Mouse (Mus musculus) heart, postnatal 0 days (tissue): ENCODE measurements around the gene Ddx27. TPM values are rescaled to one million over a fixed set of nuclear protein-coding genes. Genes with fewer than 3 reads are reported as not detected.

Experiments used
- ATAC-seq: fragments of 200-750 bp; cut with Nextera tagmentation; 2 replicates; pipeline ENCODE4 v1.8.0; 2017; ENCODE audit warnings: low read depth, moderate number of reproducible peaks, moderate library complexity; ENCODE audit not compliant: insufficient read depth
- DNase-seq: peaks from one replicate; pipeline ENCODE4 v3.0.0-alpha.2; 2016; ENCODE audit warnings: low spot score
- H3K27ac ChIP-seq: fragments of 300-500 bp; sonication (generic); 2 replicates; pipeline ENCODE4 v1.5.1; 2014; ENCODE audit warnings: low read depth, mild to moderate bottlenecking
- H3K27me3 ChIP-seq: fragments of 300-500 bp; sonication (generic); 2 replicates; pipeline ENCODE4 v1.6.1; 2014; ENCODE audit warnings: low read length, mixed read lengths; ENCODE audit not compliant: control insufficient read depth, insufficient read depth
- H3K36me3 ChIP-seq: fragments of 300-500 bp; sonication (generic); replicated peaks from 2 replicates; pipeline ENCODE4 v1.6.1; 2014; ENCODE audit warnings: low read length, mixed read lengths; ENCODE audit not compliant: control insufficient read depth, insufficient read depth
- H3K4me1 ChIP-seq: fragments of 300-500 bp; sonication (generic); 2 replicates; pipeline ENCODE4 v1.6.1; 2014; ENCODE audit warnings: antibody characterized with exemption; ENCODE audit not compliant: control insufficient read depth, insufficient read depth
- H3K4me2 ChIP-seq: fragments of 300-500 bp; sonication (generic); 2 replicates; pipeline ENCODE4 v1.6.1; 2014; ENCODE audit warnings: low read depth, mild to moderate bottlenecking, low read length, moderate library complexity
- H3K4me3 ChIP-seq: fragments of 300-500 bp; sonication (generic); 2 replicates; pipeline ENCODE4 v1.5.1; 2014; ENCODE audit warnings: low read depth, low read length
- H3K9ac ChIP-seq: fragments of 300-500 bp; sonication (generic); replicated peaks from 2 replicates; pipeline ENCODE4 v1.6.1; 2014; ENCODE audit warnings: low read depth, low read length, mixed read lengths
- H3K9me3 ChIP-seq: fragments of 300-500 bp; sonication (generic); replicated peaks from 2 replicates; pipeline ENCODE4 v1.6.1; 2016; ENCODE audit warnings: low read length; ENCODE audit not compliant: control insufficient read depth
- CTCF ChIP-seq: IDR thresholded peaks from 2 replicates; pipeline ENCODE4 v1.5.1; 2016; ENCODE audit warnings: antibody characterized with exemption, control low read depth, low read depth
- EP300 ChIP-seq: IDR thresholded peaks from 2 replicates; pipeline ENCODE4 v1.6.1; 2016; ENCODE audit warnings: antibody characterized with exemption, low read depth
- WGBS: fragments of 180-500 bp; shearing (Covaris S2); extraction: QIAGEN DNeasy Blood & Tissue Kit; methylation state at CpG from one replicate; pipeline ENCODE4 v1.1.7; 2014; 5-methylcytosine and 5-hydroxymethylcytosine counted together
- polyA plus RNA-seq: library from polyadenylated mRNA; unstranded; fragments of >200 nt; fragmentation: Nextera tagmentation; extraction: Ambion mirVana; gene quantifications from 2 replicates; pipeline ENCODE4 v1.2.1, GENCODE M21; 2015
- total RNA-seq: library from RNA; depleted of rRNA; stranded (reverse); fragments of >200 nt; gene quantifications from 2 replicates; pipeline ENCODE4 v1.2.3, GENCODE M21; 2014; ENCODE audit warnings: low replicate concordance

Ddx27 gene
- total and polyA plus RNA-seq, 2 experiments from 2014 or later: 13.9 to 17.3 TPM

DNA sequence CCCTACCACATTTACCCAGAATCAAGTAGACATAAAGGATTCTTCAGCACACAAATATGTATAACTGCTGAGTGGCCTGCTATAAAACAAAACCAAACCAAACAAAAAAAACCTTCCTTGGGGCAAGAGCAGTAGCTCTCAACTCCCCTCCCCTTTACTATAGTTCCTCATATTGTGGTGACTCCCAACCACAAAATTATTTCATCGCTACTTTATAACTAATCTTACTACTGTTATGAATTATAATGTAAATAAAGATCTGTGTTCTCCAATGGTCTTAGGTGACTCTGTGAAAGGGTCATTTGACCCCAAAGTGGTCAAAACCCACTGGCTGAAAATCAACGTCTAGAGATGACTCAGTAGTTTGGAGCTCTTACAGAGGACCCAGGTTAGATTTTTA, 34.8 kb upstream of the Ddx27 start:
- Histone ChIP-seq H3K27me3 (no peaks in the 10 kb centered on the region), H3K9me3 (no peaks in the 10 kb centered on the region), H3K27ac (no peak overlapping the region), H3K4me1 (peaks cover 16% of the 10 kb centered on the region), H3K36me3 (no peaks in the 10 kb centered on the region), H3K4me3 (no peak overlapping the region), H3K4me2 (no peak overlapping the region), H3K9ac (no peak overlapping the region)
- no peak for ATAC-seq
- WGBS: 85% methylated on average over 2 of the region's 2 CpGs
- no peak for TF ChIP-seq CTCF
- TF ChIP-seq EP300: no peak
- DNase-seq: no peak

DNA sequence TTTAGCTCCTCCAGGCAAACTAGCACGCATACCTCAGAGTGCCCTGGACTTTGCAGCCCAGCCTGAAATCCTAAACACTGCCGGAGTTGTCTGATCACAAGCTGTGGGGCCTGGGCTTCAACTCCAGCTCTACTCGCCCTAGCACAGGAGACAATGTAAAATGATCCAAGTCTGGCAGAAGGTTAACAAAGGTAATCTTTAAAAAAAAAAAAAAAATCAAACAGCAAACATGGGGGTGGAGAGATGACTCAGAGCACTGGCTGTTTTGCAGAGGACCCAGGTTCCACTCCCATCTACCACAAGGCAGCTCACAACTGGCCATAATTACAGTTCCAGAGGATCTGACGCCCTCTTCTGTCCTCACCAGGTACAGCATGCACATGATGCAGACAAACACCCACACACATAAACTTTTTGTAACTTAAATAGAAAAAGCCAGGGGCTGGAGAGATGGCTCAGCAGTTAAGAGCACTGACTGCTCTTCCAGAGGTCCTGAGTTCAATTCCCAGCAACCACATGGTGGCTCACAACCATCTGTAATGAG, 31.6 kb upstream of the Ddx27 start:
- Histone ChIP-seq H3K27me3 (no peaks in the 10 kb centered on the region), H3K4me3 (no peak overlapping the region), H3K27ac (no peak overlapping the region), H3K9ac (no peak overlapping the region), H3K9me3 (no peaks in the 10 kb centered on the region), H3K4me1 (0 out of 2 replicates have a peak, but pooled peaks cover 3% of the 10 kb centered on the region), H3K4me2 (no peak overlapping the region), H3K36me3 (no peaks in the 10 kb centered on the region)
- no peak for TF ChIP-seq EP300
- TF ChIP-seq CTCF: no peak
- 72% methylated on average over 4 of the region's 4 CpGs for WGBS
- ATAC-seq (no peak), DNase-seq (no peak)

DNA sequence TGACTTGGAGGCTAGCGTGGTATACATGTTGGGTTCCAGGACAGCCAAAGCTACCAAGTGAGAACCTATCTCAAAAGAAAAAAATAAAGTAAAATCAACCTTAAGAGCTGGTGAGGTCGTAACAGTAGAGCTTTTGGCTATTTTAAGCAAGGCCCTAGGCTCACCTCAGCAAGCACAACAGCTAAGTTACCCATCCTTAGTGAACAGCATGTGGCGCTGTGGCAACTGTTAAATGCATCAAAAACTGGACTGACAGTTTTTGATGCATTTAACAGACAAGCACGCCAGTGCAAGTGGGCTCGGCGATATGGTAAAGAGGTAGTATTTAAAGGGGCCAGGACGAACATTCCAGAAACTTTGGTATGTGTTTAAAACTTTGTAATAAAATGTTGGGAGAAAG, 24.1 kb upstream of the Ddx27 start:
- Histone ChIP-seq H3K36me3 (no peaks in the 10 kb centered on the region), H3K4me2 (no peak overlapping the region), H3K9me3 (no peaks in the 10 kb centered on the region), H3K4me1 (peaks cover 19% of the 10 kb centered on the region), H3K4me3 (no peak overlapping the region), H3K9ac (no peak overlapping the region), H3K27me3 (no peaks in the 10 kb centered on the region), H3K27ac (no peak overlapping the region)
- peak; percentile 19 for DNase-seq
- 45% methylated on average over 7 of the region's 7 CpGs for WGBS
- ATAC-seq: no peak
- TF ChIP-seq EP300 (no peak), CTCF (peak; percentile 31)

DNA sequence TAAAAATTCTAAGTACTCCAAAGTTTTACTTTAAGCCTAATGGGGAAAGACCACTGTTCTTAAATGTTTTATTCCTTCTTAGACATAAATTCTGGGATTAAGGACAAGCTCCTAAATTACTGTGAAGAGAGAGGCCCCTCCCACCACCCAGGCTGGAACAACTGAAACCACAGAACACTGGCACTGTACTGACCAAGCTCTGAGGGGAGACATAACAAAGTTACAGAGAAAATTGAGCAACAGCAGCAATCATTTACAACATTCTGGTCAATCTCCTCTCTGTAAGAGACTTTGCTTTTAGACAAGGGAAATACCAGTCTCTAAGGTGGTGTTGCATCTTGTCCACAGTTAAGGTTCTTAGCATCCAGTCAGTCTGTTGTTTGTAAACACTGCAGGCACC, 23.0 kb upstream of the Ddx27 start:
- H3K4me3 ChIP-seq: no peak overlapping the region
- H3K9me3 ChIP-seq: no peaks in the 10 kb centered on the region
- H3K9ac ChIP-seq: no peak overlapping the region
- no peaks in the 10 kb centered on the region for H3K27me3 ChIP-seq
- no peaks in the 10 kb centered on the region for H3K36me3 ChIP-seq
- DNase-seq (no peak), ATAC-seq (no peak)
- no peak overlapping the region for H3K27ac ChIP-seq
- TF ChIP-seq EP300 (no peak), CTCF (no peak)
- H3K4me1 ChIP-seq: peaks cover 22% of the 10 kb centered on the region
- H3K4me2 ChIP-seq: no peak overlapping the region

DNA sequence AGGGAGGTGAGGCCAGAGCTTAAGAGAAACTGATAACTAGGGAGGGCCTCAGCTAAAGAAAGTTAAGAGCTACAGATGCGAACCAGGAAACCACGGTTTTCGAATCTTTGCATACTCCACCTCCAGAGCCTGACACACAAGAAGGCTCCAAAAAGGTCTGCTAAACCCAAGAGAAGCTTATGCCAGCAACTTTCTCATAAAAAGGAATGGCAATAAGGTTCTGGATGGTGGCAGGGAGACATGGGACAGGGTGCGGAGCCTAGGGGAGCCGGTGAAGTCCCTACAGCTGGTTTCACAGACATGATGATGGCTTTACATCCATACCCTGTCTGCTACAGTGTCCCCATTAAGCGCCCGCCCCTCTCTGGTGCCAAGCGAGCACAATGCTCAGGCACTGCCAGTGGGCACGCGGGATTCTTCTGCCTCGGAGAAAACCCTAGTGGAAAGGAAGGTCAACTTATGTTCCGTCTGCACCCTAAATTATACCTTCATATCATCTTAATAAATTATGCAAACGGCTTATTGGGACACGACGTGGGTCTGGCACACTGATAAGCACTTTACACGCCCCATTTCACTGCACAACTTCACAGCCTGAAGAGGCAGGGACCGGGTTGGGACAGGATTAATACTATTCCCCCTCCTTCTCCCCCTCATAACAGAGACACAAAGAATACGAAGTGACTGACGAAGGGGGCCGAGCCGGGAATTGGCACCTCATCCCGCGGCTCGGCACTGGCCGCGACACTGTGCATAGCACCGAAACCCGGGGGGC, 19.8 kb upstream of the Ddx27 start:
- H3K36me3 ChIP-seq: no peaks in the 10 kb centered on the region
- TF ChIP-seq CTCF: no peak
- TF ChIP-seq EP300: no peak
- peak overlapping the region; percentile 95 for H3K4me2 ChIP-seq
- peak overlapping the region; percentile 100 for H3K9ac ChIP-seq
- H3K9me3 ChIP-seq: no peaks in the 10 kb centered on the region
- H3K27me3 ChIP-seq: no peaks in the 10 kb centered on the region
- 1% methylated on average over 24 of the region's 28 CpGs for WGBS
- peaks cover 22% of the 10 kb centered on the region for H3K4me1 ChIP-seq
- H3K4me3 ChIP-seq: peak overlapping the region; percentile 100
- H3K27ac ChIP-seq: peak overlapping the region; percentile 98
- ATAC-seq (no peak; the same call in 1 of the 2 replicates), DNase-seq (peak; percentile 49)
